Comparison of ENCODE assay signal across 8 mouse cellular contexts in the genomic region with DNA sequence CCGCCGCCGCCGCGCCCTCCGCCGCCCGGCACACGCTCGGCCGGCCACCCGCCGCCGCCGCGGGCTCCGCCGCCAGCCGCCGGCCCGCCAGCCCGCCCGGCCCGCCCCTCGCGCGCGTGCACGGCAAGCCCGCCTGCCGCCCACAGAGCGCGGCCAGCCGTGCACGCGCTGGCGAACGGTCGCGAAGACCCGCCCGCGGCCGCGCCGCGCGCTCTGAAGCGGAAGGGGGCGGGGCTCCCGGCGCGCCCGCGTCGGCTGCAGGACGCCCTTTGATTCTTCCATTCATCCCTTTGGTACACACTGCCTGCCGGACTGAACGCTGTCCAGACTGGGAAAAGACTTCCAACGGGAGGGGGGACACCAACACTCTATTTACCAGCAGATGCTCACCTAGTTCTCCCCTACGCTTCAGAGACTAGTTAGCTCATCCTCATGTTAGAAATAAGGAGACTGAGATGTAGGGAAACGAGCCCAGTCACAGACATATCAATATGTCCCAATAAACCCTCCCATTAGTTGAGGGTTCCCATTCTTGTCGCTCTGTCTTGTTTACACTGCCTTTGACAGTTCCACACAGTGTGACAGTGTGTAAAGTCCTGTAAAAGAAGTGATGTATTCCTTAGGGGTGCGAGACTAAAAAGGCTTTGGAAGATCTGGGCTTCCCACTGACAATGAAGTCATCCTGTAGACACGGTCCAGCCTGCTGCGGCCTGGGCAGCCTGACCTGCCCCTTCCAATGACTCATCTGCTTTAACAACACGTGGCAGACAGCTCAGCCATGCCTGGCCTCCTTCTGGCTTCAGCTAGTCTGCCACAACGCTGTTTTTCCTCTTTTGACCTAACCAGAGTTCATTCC. TPM values are rescaled to one million over a fixed set of nuclear protein-coding genes. Genes with fewer than 3 reads are reported as not detected.
A peak's percentile ranks its signal among the peaks of the same experiment; 100 is the strongest.
DNase-seq lines count a peak whose midpoint lies in the region; ATAC-seq and TF ChIP-seq lines count a peak whose summit lies in the region.

Mast2 (minus strand) TSS at position 58 of the 856 bp plus-strand sequence.

- intact Hi-C loops in gastrocnemius, adult 2 months (cut with DNase I) = loop anchor here (2.0 kb wide), 1 partner anchor 42 kb away; the partner anchor contains the start of gene Ipp
- intact Hi-C loops in left cerebral cortex, adult 2 months (cut with DNase I) = loop anchor here (1.0 to 5.0 kb wide), 2 partner anchors 43 to 93 kb away; partner anchors contain the start of genes Gpbp1l1, Ipp and Tmem69

- H3K9ac ChIP-seq in hindbrain, postnatal 0 days (replicated peaks; ENCODE audit: low read length) = peak within 1 kb of the TSS; percentile 90

- H3K4me2 ChIP-seq in hindbrain, postnatal 0 days (ENCODE audit: low read depth, low read length) = peak within 1 kb of the TSS; percentile 62

- H3K9me3 ChIP-seq in hindbrain, postnatal 0 days (ENCODE audit: low read length) = peaks cover 6% of the 10 kb centered on the region; the same call in 1 of the 2 replicates

- H3K27me3 ChIP-seq in hindbrain, postnatal 0 days (ENCODE audit: insufficient read depth, low read length) = no peaks in the 10 kb centered on the region

- 0 out of 2 replicates have a peak, but pooled peaks cover 16% of the 10 kb centered on the region for H3K4me1 ChIP-seq in hindbrain, postnatal 0 days (ENCODE audit: insufficient read depth, low read length)

- no peak for TF ChIP-seq CTCF in gastrocnemius, adult 2 months (IDR thresholded peaks at IDR 0.05)
- TF ChIP-seq CTCF in hindbrain, postnatal 0 days (IDR thresholded peaks at IDR 0.05; ENCODE audit: low read depth) = no peak
- TF ChIP-seq CTCF in left cerebral cortex, adult 2 months (IDR thresholded peaks at IDR 0.05) = no peak

- peak; percentile 67 for DNase-seq in WW6 (ENCODE audit: low read depth, low spot score)
- peak; percentile 70 to 84 for DNase-seq in cerebellum, postnatal 4 days (ENCODE audit: low spot score in 2 of 2)
- peak; percentile 93 for DNase-seq in gastrocnemius, adult 2 months
- DNase-seq in hindbrain, postnatal 0 days (ENCODE audit: low spot score) = peak; percentile 97
- peak; percentile 80 to 85 for DNase-seq in left cerebral cortex, adult 2 months (ENCODE audit: extremely low spot score in 1 of 2, low spot score in 2 of 2)
- peak; percentile 66 to 75 for DNase-seq in right cerebral cortex, adult 2 months (ENCODE audit: low spot score in 2 of 2)
- DNase-seq in urinary bladder, postnatal 14 days (ENCODE audit: low spot score) = peak; percentile 84

- peak; percentile 92 for ATAC-seq in hindbrain, postnatal 0 days
- ATAC-seq in megakaryocyte, adult 5-6 weeks (ENCODE audit: poor library complexity, severe bottlenecking) = peak; percentile 94

- H3K27ac ChIP-seq in gastrocnemius, adult 2 months = peak within 1 kb of the TSS; percentile 89
- H3K27ac ChIP-seq in hindbrain, postnatal 0 days = peak within 1 kb of the TSS; percentile 94
- H3K27ac ChIP-seq in left cerebral cortex, adult 2 months = peak within 1 kb of the TSS; percentile 77

- peak within 1 kb of the TSS; percentile 89 for H3K4me3 ChIP-seq in gastrocnemius, adult 2 months
- H3K4me3 ChIP-seq in hindbrain, postnatal 0 days (ENCODE audit: low read length) = peak within 1 kb of the TSS; percentile 95
- peak within 1 kb of the TSS; percentile 88 for H3K4me3 ChIP-seq in left cerebral cortex, adult 2 months

- H3K36me3 ChIP-seq in hindbrain, postnatal 0 days (ENCODE audit: insufficient read depth, low read length) = no peaks in the 10 kb centered on the region

- 1% methylated on average over 61 of the region's 68 CpGs for WGBS in hindbrain, postnatal 0 days

RNA-seq across cellular contexts. Expression of gene Mast2, which starts in this region (rescaled TPM):
- total RNA-seq in gastrocnemius, adult 2 months (2021) = 10 to 100 TPM; 94.1 to 96.3 TPM
- 63.9 and 80.6 TPM in 2 replicates for total RNA-seq in hindbrain, postnatal 0 days (2014; rRNA removed)
- polyA plus RNA-seq in hindbrain, postnatal 0 days (2015; fragmentation: Nextera tagmentation; extraction: Ambion mirVana) = 20.7 and 25.5 TPM in 2 replicates
- total RNA-seq in left cerebral cortex, adult 2 months (2021) = 100 to 1,000 TPM; 115 to 121 TPM
- 22.1 and 28.7 TPM in 2 replicates for total RNA-seq in megakaryocyte, adult 5-6 weeks (2015)
- 10.5 and 11.7 TPM in 2 replicates for total RNA-seq in megakaryocyte, adult 5-6 weeks (2017)

Comparison
In these comparisons a context has a peak if more than half of its experiments do, and no peak if none do; other contexts are left out.
1. Peak in every context shown above with its lines: DNase-seq, ATAC-seq, H3K4me3 ChIP-seq and H3K27ac ChIP-seq.